Mouse (Mus musculus) embryonic fibroblast, embryonic 13.5 days (primary cell): ENCODE data around the gene Syce1l. TPM values are rescaled to one million over a fixed set of nuclear protein-coding genes. Genes with fewer than 3 reads are reported as not detected.

ENCODE experiments used
- H3K27ac ChIP-seq: 2 replicates; pipeline ENCODE4 v1.5.1; 2012; ENCODE audit warnings: low read length, control low read depth, inconsistent platforms; ENCODE audit not compliant: insufficient read depth
- H3K4me1 ChIP-seq: 2 replicates; pipeline ENCODE4 v1.6.1; 2011; ENCODE audit warnings: low read length; ENCODE audit not compliant: control insufficient read depth, insufficient read depth
- H3K4me3 ChIP-seq: 2 replicates; pipeline ENCODE4 v1.5.1; 2011; ENCODE audit warnings: mild to moderate bottlenecking, control low read depth, low read length; ENCODE audit not compliant: insufficient read depth
- CTCF ChIP-seq: IDR thresholded peaks from 2 replicates; pipeline ENCODE4 v1.5.1; 2011; ENCODE audit warnings: mild to moderate bottlenecking, control low read depth, low read length, moderate library complexity, borderline replicate concordance; ENCODE audit not compliant: insufficient read depth
- POLR2A ChIP-seq: IDR thresholded peaks from 2 replicates; pipeline ENCODE4 v1.6.1; 2011; ENCODE audit warnings: low read depth, mild to moderate bottlenecking, control low read depth, low read length, moderate library complexity
- polyA plus RNA-seq: library from polyadenylated mRNA; stranded (reverse); fragments of >200 nt; gene quantifications from 2 replicates; pipeline ENCODE4 v1.2.4, GENCODE M21; 2011; ENCODE audit warnings: low read depth; ENCODE audit not compliant: missing spikeins, insufficient read length

Syce1l gene
- polyA plus RNA-seq, 1 experiment = not detected

- Histone ChIP-seq H3K4me1 (no peaks in the 10 kb centered on the region), H3K4me3 (no peak overlapping the region), H3K27ac (no peak overlapping the region)
- TF ChIP-seq CTCF = no peak
- no peak for TF ChIP-seq POLR2A
These were observed 2.2 kb downstream of the Syce1l start for GRCm38 (mm10) chr8:113645220-113645619.

GRCm38 (mm10) chr8:113652450-113652849, 9.4 kb downstream of the Syce1l start:
- no peak overlapping the region for H3K27ac ChIP-seq
- TF ChIP-seq CTCF (no peak), POLR2A (no peak)
- H3K4me1 ChIP-seq = no peaks in the 10 kb centered on the region
- H3K4me3 ChIP-seq = no peak overlapping the region

GRCm38 (mm10) chr8:113653151-113653550, 10.1 kb downstream of the Syce1l start:
- Histone ChIP-seq H3K4me3 (no peak overlapping the region), H3K27ac (no peak overlapping the region), H3K4me1 (no peaks in the 10 kb centered on the region)
- TF ChIP-seq POLR2A (no peak), CTCF (no peak)

- Histone ChIP-seq H3K4me3 (no peak overlapping the region), H3K4me1 (no peaks in the 10 kb centered on the region), H3K27ac (no peak overlapping the region)
- no peak for TF ChIP-seq POLR2A
- TF ChIP-seq CTCF = no peak
These were observed 13.1 kb downstream of the Syce1l start for GRCm38 (mm10) chr8:113656154-113656553.

- TF ChIP-seq CTCF = no peak
- no peak for TF ChIP-seq POLR2A
- Histone ChIP-seq H3K4me1 (no peaks in the 10 kb centered on the region), H3K4me3 (no peak overlapping the region), H3K27ac (no peak overlapping the region)
These were observed 13.8 kb downstream of the Syce1l start for GRCm38 (mm10) chr8:113656681-113657298.

- Histone ChIP-seq H3K4me1 (no peaks in the 10 kb centered on the region), H3K4me3 (no peak overlapping the region), H3K27ac (no peak overlapping the region)
- TF ChIP-seq CTCF = no peak
- TF ChIP-seq POLR2A = no peak
These were observed 17.1 kb downstream of the Syce1l start for GRCm38 (mm10) chr8:113660128-113660527.

- no peak overlapping the region for H3K4me3 ChIP-seq
- peaks cover 3% of the 10 kb centered on the region; the same call in 1 of the 2 replicates for H3K4me1 ChIP-seq
These were observed 21.5 kb downstream of the Syce1l start for GRCm38 (mm10) chr8:113664544-113664943.

GRCm38 (mm10) chr8:113665036-113665435, 22.0 kb downstream of the Syce1l start:
- TF ChIP-seq POLR2A (no peak), CTCF (no peak)
- peaks cover 4% of the 10 kb centered on the region; the same call in 1 of the 2 replicates for H3K4me1 ChIP-seq
- no peak overlapping the region for H3K27ac ChIP-seq
- H3K4me3 ChIP-seq = no peak overlapping the region

More at GRCm38 (mm10) chr8:113664544-113664943, 21.5 kb downstream of the Syce1l start:
- TF ChIP-seq CTCF (peak; percentile 98), POLR2A (no peak)
- H3K27ac ChIP-seq = no peak overlapping the region

- Histone ChIP-seq H3K4me1 (peaks cover 4% of the 10 kb centered on the region; the same call in 1 of the 2 replicates), H3K27ac (no peak overlapping the region), H3K4me3 (no peak overlapping the region)
- no peak for TF ChIP-seq POLR2A
- TF ChIP-seq CTCF = no peak
These were observed 22.9 kb downstream of the Syce1l start for GRCm38 (mm10) chr8:113665951-113666350.

GRCm38 (mm10) chr8:113666714-113667432, 23.9 kb downstream of the Syce1l start:
- no peak overlapping the region for H3K27ac ChIP-seq
- TF ChIP-seq CTCF (no peak), POLR2A (no peak)
- H3K4me1 ChIP-seq = peaks cover 4% of the 10 kb centered on the region; the same call in 1 of the 2 replicates
- no peak overlapping the region for H3K4me3 ChIP-seq

- Histone ChIP-seq H3K27ac (no peak overlapping the region), H3K4me1 (peaks cover 4% of the 10 kb centered on the region; the same call in 1 of the 2 replicates), H3K4me3 (no peak overlapping the region)
- TF ChIP-seq POLR2A (no peak), CTCF (no peak)
These were observed 26.9 kb downstream of the Syce1l start for GRCm38 (mm10) chr8:113669924-113670323.
